Mouse (Mus musculus) urinary bladder, postnatal 4 days (tissue): ENCODE measurements around the gene C1rb.
"Not testable (repeated sequence)": the region's sequence is repeated elsewhere in the genome, so short reads cannot be mapped to it uniquely, and the experiment has no call there.

ENCODE experiments used
- DNase-seq, 2 experiments: peaks; one replicate each; pipeline ENCODE4 v3.0.0; 2021 to 2022; ENCODE audit warnings: low spot score in 2 of 2

C1rb gene

GRCm38 (mm10) chr6:124593121-124593520 lies 23.0 kb downstream of the C1rb start:
- no peak for DNase-seq

DNA sequence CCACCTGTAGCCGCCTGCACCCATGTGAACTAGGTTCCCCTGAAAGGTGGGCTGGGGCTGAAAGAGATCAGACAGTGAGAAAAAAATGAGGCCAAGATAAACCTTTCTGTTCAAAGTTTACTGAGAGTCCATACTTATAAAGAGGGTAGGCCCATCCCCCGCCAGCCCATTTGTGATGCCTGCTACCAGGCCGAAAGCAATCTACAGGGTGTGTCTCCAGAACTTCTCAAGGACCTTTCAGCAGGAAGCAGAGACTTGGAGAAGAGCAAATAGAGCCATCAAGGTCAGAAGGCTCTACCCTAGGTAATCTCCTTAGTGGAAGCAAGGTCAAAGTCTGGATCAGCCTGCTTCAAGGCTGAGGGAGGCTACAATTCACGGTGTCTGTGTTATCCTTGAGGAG lies 31.9 kb downstream of the C1rb start:
- DNase-seq, result no peak

DNA sequence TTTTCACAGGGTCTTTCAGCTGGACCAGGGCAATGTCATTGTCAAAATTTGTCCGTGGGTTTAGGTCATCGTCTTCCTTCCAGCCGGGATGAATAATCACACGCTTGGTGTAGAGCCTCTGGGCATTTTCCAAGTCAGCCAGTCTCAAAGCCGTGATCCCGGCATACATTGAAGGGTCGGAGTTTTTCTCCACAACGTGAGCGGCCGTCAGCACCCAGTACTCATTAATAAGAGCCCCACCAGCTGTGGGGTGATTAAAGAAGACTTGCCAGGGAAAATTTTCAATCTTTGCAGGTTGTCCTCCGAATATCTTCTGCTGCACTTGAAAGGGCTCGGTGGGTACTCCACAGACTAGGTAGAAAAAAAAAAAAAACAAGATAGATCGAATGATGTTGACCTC lies 55.5 kb downstream of the C1rb start:
- DNase-seq, result no peak

DNA sequence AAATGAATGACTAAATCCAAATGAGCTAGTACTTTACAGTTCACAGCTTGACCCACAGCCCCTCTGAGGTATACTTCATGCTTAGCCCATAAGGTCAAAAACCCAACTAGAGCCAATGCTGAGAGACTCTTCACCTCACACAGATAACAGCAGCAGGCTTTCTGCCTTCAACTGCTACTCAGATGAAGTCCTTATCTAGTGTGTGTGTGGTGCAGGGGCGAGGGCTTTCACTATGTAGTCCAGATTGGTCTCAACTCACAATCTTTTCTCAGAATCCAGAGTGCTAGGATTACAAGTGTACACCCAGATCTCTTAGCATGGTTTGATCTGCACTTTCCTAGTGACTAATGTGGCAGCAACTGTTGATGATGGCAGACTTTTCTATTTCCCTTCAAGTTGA lies 56.1 kb downstream of the C1rb start:
- not testable (repeated sequence) for DNase-seq

- DNase-seq, result no peak
These were observed 60.7 kb downstream of the C1rb start for GRCm38 (mm10) chr6:124630763-124631162.
